Mouse (Mus musculus) G1E (cell line): ENCODE results near the gene Tmprss13. TPM values are rescaled to one million over a fixed set of nuclear protein-coding genes. Genes with fewer than 3 reads are reported as not detected.

Experiments
- ATAC-seq: 2 replicates; pipeline ENCODE4 v1.8.0; 2016; ENCODE audit warnings: mild to moderate bottlenecking; ENCODE audit not compliant: insufficient number of reproducible peaks, poor library complexity, low FRiP score, severe bottlenecking; ENCODE audit errors: extremely low read depth
- DNase-seq: peaks from one replicate; pipeline ENCODE4 v3.0.0; 2012; ENCODE audit warnings: low spot score
- H3K27me3 ChIP-seq: 2 replicates; pipeline ENCODE4 v1.6.1; 2012; ENCODE audit warnings: mild to moderate bottlenecking, low read length, inconsistent platforms; ENCODE audit not compliant: insufficient read depth
- H3K36me3 ChIP-seq: replicated peaks from 2 replicates; pipeline ENCODE3; 2012; ENCODE audit warnings: mild to moderate bottlenecking, inconsistent platforms
- H3K4me1 ChIP-seq: 2 replicates; pipeline ENCODE4 v1.6.1; 2012; ENCODE audit warnings: low read depth, low read length, inconsistent platforms, mixed read lengths; ENCODE audit not compliant: insufficient read depth
- H3K4me3 ChIP-seq: 2 replicates; pipeline ENCODE4 v1.5.1; 2012; ENCODE audit warnings: low read depth, mild to moderate bottlenecking, inconsistent platforms, low read length, moderate library complexity, mixed read lengths
- H3K9me3 ChIP-seq: replicated peaks from 2 replicates; pipeline ENCODE4 v1.6.1; 2012; ENCODE audit warnings: inconsistent platforms
- CTCF ChIP-seq: IDR thresholded peaks from 2 replicates; pipeline ENCODE4 v1.5.1; 2012; ENCODE audit warnings: low read depth, low read length, inconsistent platforms, mixed read lengths
- GATA1 ChIP-seq: IDR thresholded peaks from 2 replicates; pipeline ENCODE4 v1.6.1; 2012; ENCODE audit warnings: borderline replicate concordance, low read length, inconsistent platforms, mixed read lengths
- GATA2 ChIP-seq: IDR thresholded peaks from 2 replicates; pipeline ENCODE4 v1.6.1; 2012; ENCODE audit warnings: low read depth, low read length, inconsistent platforms, borderline replicate concordance
- POLR2AphosphoS5 ChIP-seq: IDR thresholded peaks from 2 replicates; pipeline ENCODE4 v1.6.1; 2012; ENCODE audit warnings: low read depth, low read length, inconsistent platforms; ENCODE audit not compliant: insufficient replicate concordance
- TAL1 ChIP-seq: conservative IDR thresholded peaks from 2 replicates; pipeline ENCODE4 v1.6.1; 2012; ENCODE audit warnings: low read depth, low read length, inconsistent platforms, mixed read lengths
- polyA plus RNA-seq: library from polyadenylated mRNA; stranded (reverse); fragments of >175 nt; gene quantifications from 2 replicates; pipeline ENCODE4 v1.2.3, GENCODE M21; 2012
- total RNA-seq, 2 experiments: library from RNA; stranded (forward) in 1 of 2; stranded (reverse) in 1 of 2; fragments of 200-1000 nt in 1 of 2; fragments of >200 nt in 1 of 2; fragmentation: Nextera tagmentation in 1 of 2; gene quantifications; 2 replicates each; pipeline ENCODE4 v1.2.3; 2014 to 2017

The Tmprss13 gene
- total and polyA plus RNA-seq, 3 experiments = 0.05 TPM; not detected in 2

GRCm38 (mm10) chr9:45346276-45346675, 27.4 kb downstream of the Tmprss13 start:
- Histone ChIP-seq H3K36me3 (no peaks in the 10 kb centered on the region), H3K9me3 (no peaks in the 10 kb centered on the region), H3K27me3 (no peaks in the 10 kb centered on the region), H3K4me1 (no peaks in the 10 kb centered on the region), H3K4me3 (no peak overlapping the region)
- no peak for TF ChIP-seq GATA2
- no peak for TF ChIP-seq TAL1
- no peak for TF ChIP-seq POLR2AphosphoS5
- no peak for ATAC-seq
- no peak for DNase-seq

- no peaks in the 10 kb centered on the region for H3K27me3 ChIP-seq
These were observed 29.7 kb downstream of the Tmprss13 start for GRCm38 (mm10) chr9:45348560-45348959.

GRCm38 (mm10) chr9:45349181-45349580, 30.3 kb downstream of the Tmprss13 start:
- H3K9me3 ChIP-seq = no peaks in the 10 kb centered on the region
- no peak for TF ChIP-seq CTCF
- no peak for TF ChIP-seq TAL1
- no peak for TF ChIP-seq GATA2
- no peak for DNase-seq
- no peak overlapping the region for H3K4me3 ChIP-seq
- H3K27me3 ChIP-seq = no peaks in the 10 kb centered on the region
- H3K36me3 ChIP-seq = no peaks in the 10 kb centered on the region
- no peaks in the 10 kb centered on the region for H3K4me1 ChIP-seq
- ATAC-seq = no peak

More at GRCm38 (mm10) chr9:45348560-45348959, 29.7 kb downstream of the Tmprss13 start:
- no peak for ATAC-seq
- no peaks in the 10 kb centered on the region for H3K36me3 ChIP-seq
- no peak for DNase-seq
- no peaks in the 10 kb centered on the region for H3K9me3 ChIP-seq
- H3K4me1 ChIP-seq = no peaks in the 10 kb centered on the region
- no peak overlapping the region for H3K4me3 ChIP-seq
- TF ChIP-seq CTCF (no peak), GATA1 (no peak), TAL1 (no peak), POLR2AphosphoS5 (no peak), GATA2 (no peak)

GRCm38 (mm10) chr9:45349851-45350250, 31.0 kb downstream of the Tmprss13 start:
- Histone ChIP-seq H3K36me3 (no peaks in the 10 kb centered on the region), H3K9me3 (no peaks in the 10 kb centered on the region), H3K4me3 (no peak overlapping the region), H3K4me1 (no peaks in the 10 kb centered on the region), H3K27me3 (no peaks in the 10 kb centered on the region)
- ATAC-seq (no peak), DNase-seq (no peak)
- no peak for TF ChIP-seq GATA2

- Histone ChIP-seq H3K4me3 (no peak overlapping the region), H3K27me3 (no peaks in the 10 kb centered on the region), H3K9me3 (no peaks in the 10 kb centered on the region), H3K36me3 (no peaks in the 10 kb centered on the region), H3K4me1 (no peaks in the 10 kb centered on the region)
- no peak for TF ChIP-seq GATA2
- TF ChIP-seq POLR2AphosphoS5 = no peak
- TF ChIP-seq TAL1 = no peak
- no peak for TF ChIP-seq GATA1
- TF ChIP-seq CTCF = no peak
- no peak for ATAC-seq
- no peak for DNase-seq
These were observed 36.3 kb downstream of the Tmprss13 start for GRCm38 (mm10) chr9:45355192-45355591.

- H3K4me3 ChIP-seq = no peak overlapping the region
- H3K4me1 ChIP-seq = no peaks in the 10 kb centered on the region
- H3K27me3 ChIP-seq = no peaks in the 10 kb centered on the region
- ATAC-seq = no peak
- no peak for TF ChIP-seq POLR2AphosphoS5
- TF ChIP-seq CTCF = no peak
- no peak for TF ChIP-seq TAL1
- TF ChIP-seq GATA1 = no peak
- no peak for TF ChIP-seq GATA2
- H3K9me3 ChIP-seq = no peaks in the 10 kb centered on the region
- no peak for DNase-seq
- no peaks in the 10 kb centered on the region for H3K36me3 ChIP-seq
These were observed 39.5 kb downstream of the Tmprss13 start for GRCm38 (mm10) chr9:45358356-45358755.

- Histone ChIP-seq H3K4me1 (no peaks in the 10 kb centered on the region), H3K36me3 (no peaks in the 10 kb centered on the region), H3K27me3 (peaks cover 3% of the 10 kb centered on the region; the same call in 1 of the 2 replicates), H3K4me3 (no peak overlapping the region), H3K9me3 (no peaks in the 10 kb centered on the region)
- no peak for DNase-seq
- no peak for ATAC-seq
- no peak for TF ChIP-seq CTCF
- TF ChIP-seq GATA2 = no peak
- TF ChIP-seq GATA1 = no peak
- no peak for TF ChIP-seq POLR2AphosphoS5
- TF ChIP-seq TAL1 = no peak
These were observed 43.2 kb downstream of the Tmprss13 start for GRCm38 (mm10) chr9:45362051-45362461.
